Mouse (Mus musculus): ENCODE data around the gene Zfp423.

Gene Zfp423

GRCm38 (mm10) chr8:87810771-87811170 lies 148.6 kb downstream of the Zfp423 start:
- DNase-seq (ENCODE audit: low read depth, low spot score), result no peak

GRCm38 (mm10) chr8:87804327-87804900 lies 155.0 kb downstream of the Zfp423 start:
- peak; percentile 40 for DNase-seq (ENCODE audit: low read depth, low spot score)

- DNase-seq (ENCODE audit: low read depth, low spot score), result no peak
Observed at GRCm38 (mm10) chr8:87803437-87803836, 156.0 kb downstream of the Zfp423 start.

- no peak for DNase-seq (ENCODE audit: low read depth, low spot score)
Observed at GRCm38 (mm10) chr8:87802571-87802970, 156.8 kb downstream of the Zfp423 start.

GRCm38 (mm10) chr8:87800121-87800520 lies 159.3 kb downstream of the Zfp423 start:
- no peak for DNase-seq (ENCODE audit: low read depth, low spot score)

- no peak for DNase-seq (ENCODE audit: low read depth, low spot score)
Observed at GRCm38 (mm10) chr8:87796234-87796633, 163.2 kb downstream of the Zfp423 start.

GRCm38 (mm10) chr8:87794639-87795038 lies 164.8 kb downstream of the Zfp423 start:
- no peak for DNase-seq (ENCODE audit: low read depth, low spot score)

- no peak for DNase-seq (ENCODE audit: low read depth, low spot score)
Observed at GRCm38 (mm10) chr8:87791103-87791502, 168.3 kb downstream of the Zfp423 start.

GRCm38 (mm10) chr8:87784641-87785439 lies 174.6 kb downstream of the Zfp423 start:
- DNase-seq (ENCODE audit: low read depth, low spot score), result no peak

- DNase-seq (ENCODE audit: low read depth, low spot score), result peak; percentile 20
Observed at GRCm38 (mm10) chr8:87784227-87784626, 175.2 kb downstream of the Zfp423 start.

GRCm38 (mm10) chr8:87783198-87783597 lies 176.2 kb downstream of the Zfp423 start:
- no peak for DNase-seq (ENCODE audit: low read depth, low spot score)

GRCm38 (mm10) chr8:87777586-87777985 lies 181.8 kb downstream of the Zfp423 start:
- DNase-seq (ENCODE audit: low read depth, low spot score), result no peak

- DNase-seq (ENCODE audit: low read depth, low spot score), result no peak
Observed at GRCm38 (mm10) chr8:87775889-87776288, 183.5 kb downstream of the Zfp423 start.

- no peak for DNase-seq (ENCODE audit: low read depth, low spot score)
Observed at GRCm38 (mm10) chr8:87774966-87775365, 184.4 kb downstream of the Zfp423 start.

GRCm38 (mm10) chr8:87772894-87773502 lies 186.4 kb downstream of the Zfp423 start:
- no peak for DNase-seq (ENCODE audit: low read depth, low spot score)

- DNase-seq (ENCODE audit: low read depth, low spot score), result no peak
Observed at GRCm38 (mm10) chr8:87767882-87768281, 191.5 kb downstream of the Zfp423 start.

- no peak for DNase-seq (ENCODE audit: low read depth, low spot score)
Observed at GRCm38 (mm10) chr8:87765276-87765675, 194.1 kb downstream of the Zfp423 start.

GRCm38 (mm10) chr8:87758750-87759149 lies 200.6 kb downstream of the Zfp423 start:
- DNase-seq (ENCODE audit: low read depth, low spot score), result no peak

- DNase-seq (ENCODE audit: low read depth, low spot score), result no peak
Observed at GRCm38 (mm10) chr8:87754853-87755252, 204.5 kb downstream of the Zfp423 start.

- no peak for DNase-seq (ENCODE audit: low read depth, low spot score)
Observed at GRCm38 (mm10) chr8:87753636-87754035, 205.8 kb downstream of the Zfp423 start.

GRCm38 (mm10) chr8:87753148-87753547 lies 206.2 kb downstream of the Zfp423 start:
- DNase-seq (ENCODE audit: low read depth, low spot score), result peak; percentile 46

- DNase-seq (ENCODE audit: low read depth, low spot score), result peak; percentile 66
Observed at GRCm38 (mm10) chr8:87752710-87753109, 206.7 kb downstream of the Zfp423 start.

- DNase-seq (ENCODE audit: low read depth, low spot score), result peak; percentile 32
Observed at GRCm38 (mm10) chr8:87747582-87747981, 211.8 kb downstream of the Zfp423 start.
